Mouse (Mus musculus): Measurements from ENCODE around the gene Gimap7.

The Gimap7 gene

DNA sequence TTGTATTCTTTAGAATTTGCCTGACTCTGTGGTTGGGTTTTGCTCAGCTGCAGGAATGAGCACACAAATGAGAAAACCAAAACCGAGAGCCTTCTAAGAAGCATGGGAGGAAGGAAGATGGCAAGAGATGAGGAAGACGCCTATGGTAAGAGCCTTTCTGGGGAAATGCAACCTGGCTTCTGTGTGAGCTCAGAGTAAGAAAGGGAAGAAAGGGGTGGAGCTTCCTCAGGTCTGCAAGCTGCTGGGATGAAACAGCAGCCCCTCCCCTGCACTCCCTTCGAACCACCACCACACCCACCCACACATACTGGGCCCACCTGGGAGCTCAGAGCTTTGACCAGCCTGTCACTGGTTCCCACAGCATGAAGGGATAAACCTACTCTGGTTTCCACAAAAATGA, 22.9 kb downstream of the Gimap7 start:
- DNase-seq (ENCODE audit: low spot score in 2 of 2), result peak; percentile 55

DNA sequence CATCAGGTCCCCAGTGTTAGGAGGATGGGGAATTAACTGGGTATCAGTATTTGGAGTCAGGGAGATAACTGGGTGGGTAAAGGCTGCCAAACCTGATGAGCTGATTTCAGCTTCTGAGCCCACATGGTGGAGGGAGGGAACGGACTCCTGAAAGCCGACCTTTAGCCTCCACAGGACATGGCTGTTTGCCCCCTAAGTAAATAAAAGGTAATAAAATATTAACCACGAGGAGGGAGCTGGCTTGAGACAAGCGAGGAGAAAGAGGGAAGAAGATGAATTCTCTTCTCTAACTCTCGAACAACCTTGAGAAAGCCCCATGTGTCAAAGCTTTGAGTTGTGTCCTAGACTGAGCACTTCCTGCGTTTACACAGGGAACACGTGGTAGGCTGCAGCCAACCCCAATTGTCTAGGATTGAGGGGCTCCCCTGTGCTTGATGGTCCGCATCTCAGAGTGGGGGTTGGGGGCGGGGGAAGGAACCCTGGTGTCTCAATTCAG, 23.3 kb downstream of the Gimap7 start:
- DNase-seq (ENCODE audit: low spot score in 2 of 2), result no peak

DNA sequence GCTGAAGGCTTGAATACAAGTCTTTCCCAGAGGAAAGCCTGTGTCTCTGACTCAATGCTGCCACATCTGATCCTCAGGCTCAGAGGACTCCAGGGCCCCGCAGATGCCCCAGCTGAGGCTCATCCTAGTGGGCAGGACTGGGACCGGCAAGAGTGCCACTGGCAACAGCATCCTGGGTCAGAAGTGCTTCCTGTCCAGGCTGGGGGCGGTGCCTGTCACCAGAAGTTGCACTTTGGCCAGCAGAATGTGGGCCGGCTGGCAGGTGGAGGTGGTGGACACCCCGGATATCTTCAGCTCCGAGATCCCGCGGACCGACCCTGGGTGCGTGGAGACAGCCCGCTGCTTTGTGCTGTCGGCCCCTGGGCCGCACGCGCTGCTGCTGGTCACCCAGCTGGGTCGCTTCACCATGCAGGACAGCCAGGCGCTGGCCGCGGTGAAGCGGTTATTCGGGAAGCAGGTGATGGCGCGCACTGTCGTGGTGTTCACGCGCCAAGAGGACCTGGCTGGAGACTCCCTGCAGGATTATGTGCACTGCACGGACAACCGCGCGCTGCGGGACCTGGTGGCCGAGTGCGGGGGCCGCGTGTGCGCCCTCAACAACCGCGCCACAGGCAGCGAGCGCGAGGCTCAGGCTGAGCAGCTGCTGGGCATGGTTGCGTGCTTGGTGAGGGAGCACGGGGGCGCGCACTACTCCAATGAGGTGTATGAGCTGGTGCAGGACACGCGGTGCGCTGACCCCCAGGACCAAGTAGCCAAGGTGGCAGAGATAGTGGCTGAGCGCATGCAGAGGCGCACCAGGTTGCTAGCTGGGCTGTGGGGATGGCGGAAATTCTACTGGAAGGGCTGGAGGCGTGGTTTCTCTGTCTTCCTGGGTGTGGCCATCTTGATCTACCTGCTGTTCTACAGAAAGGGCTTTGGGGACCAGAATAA, 24.3 kb downstream of the Gimap7 start:
- DNase-seq (ENCODE audit: low spot score in 2 of 2), result peak in 1 of 2 experiments; percentile 28

DNA sequence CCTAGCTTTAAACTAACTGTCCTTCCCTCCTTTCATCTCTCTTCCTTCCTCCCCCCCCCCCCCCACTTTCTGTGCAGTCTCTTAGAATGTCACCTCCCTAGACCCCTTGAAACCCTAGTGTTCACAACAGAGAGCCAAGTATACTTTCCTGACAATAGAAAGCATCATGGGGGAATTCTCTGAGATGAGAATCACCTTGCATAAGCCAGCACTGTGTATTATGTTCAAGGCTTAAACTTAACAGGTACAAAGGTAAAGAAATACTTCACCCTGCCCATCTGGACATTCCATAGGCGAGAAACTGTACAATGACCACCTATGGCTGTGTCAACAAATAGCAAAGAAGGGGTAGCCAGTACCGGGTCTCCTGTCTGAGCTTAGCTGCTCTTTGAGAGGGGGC, 27.1 kb downstream of the Gimap7 start:
- DNase-seq (ENCODE audit: low spot score in 2 of 2), result no peak

- DNase-seq (ENCODE audit: low spot score in 2 of 2), result peak; percentile 89 to 91
Measured at GRCm38 (mm10) chr6:48745959-48746889, 27.8 kb downstream of the Gimap7 start, which contains the start of gene Gimap5. Gene Gimap5 (plus strand): TSS chr6:48746197.

DNA sequence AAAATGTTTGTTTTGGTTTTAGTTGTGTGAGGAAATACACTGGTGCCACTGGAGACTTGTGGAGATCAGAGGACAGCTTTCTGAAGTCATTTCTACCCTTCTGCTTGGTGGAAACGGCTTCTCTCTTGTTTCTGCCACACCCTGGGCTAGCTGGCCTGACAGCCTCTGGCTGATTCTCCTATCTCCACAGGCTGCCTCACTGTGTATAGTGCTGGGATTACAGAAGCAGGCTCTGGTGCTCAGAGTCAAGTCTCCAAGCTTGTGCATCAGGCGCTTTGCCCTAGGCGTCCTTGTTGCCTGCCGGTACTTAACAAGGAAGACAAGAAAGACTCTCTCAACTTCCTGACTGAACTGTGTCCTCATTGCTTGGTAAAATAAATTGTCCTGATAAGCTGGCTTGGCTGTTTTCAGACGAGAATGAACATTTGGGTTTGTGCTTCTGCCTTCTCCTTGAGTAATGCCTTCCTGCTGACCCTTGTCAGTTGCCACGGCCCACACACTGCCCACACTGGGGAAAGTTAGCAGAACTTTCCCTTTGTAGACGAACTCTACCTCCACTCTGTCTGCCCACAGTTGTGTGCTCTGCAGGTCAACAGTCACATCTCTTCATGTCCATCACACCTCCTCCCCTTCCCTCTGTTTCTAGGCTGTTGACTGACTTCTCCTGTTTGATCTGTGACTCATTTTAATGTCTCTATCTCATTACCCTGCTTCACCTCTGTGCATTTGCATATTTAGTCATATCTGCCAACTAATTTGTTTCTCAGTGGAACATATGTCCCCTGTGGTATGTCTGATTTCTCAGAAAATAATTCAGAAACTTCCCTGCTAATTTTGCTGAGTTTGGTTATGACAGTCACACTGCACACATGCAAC, 28.9 kb downstream of the Gimap7 start:
- DNase-seq (ENCODE audit: low spot score in 2 of 2), result peak; percentile 61 to 73

DNA sequence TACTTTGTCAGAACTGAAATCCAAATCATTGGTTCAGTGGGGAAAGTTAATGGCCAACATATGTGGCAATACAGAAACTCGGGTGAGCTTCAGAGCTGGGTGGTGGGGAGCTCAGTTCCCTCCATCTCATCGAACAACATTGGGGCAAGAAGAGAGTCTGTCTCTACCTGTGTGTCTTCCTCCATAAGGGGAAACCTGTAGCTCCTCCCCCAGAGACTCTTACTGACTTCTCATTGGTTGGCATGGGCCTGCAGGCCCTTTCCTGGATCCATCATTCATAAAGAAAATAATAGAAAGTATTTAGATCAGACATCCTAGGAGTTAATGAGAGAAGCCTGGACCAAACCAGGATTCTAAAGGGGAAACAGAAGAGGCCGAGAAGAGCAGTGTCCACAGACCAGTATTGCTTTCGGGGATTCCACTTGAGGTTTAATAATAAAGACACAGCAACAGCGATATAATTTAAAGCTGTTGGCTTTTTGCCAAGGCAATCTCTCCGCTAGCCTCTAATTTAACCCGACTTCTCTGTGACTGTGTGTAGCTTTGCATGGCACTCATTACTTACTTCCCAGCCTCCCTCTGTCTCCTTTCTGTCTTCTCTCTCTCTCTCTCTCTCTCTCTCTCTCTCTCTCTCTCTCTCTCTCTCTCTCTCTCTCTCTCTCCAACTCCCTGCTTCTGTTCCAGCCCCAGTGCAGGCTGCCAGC, 45.3 kb downstream of the Gimap7 start:
- no peak for DNase-seq (ENCODE audit: low spot score in 2 of 2)

DNA sequence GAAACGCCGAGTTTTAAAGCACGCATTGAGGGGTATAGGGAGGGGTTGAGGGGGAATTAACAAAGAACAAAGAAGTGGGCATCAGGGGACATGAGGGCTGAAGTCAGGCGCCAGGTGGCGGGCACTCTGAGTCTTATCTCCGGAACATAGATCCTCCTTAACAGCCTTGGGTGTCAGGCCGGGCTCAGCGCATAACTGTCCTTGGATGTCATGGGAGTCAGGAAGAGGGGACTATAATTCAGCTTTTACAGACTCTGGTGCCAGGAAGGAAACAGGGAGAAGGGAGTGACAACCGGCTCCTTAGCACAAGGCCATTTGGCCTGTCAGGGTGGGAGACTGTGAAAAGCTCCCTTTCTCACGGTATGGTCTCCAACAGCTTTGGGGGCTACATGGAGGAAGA, 46.1 kb downstream of the Gimap7 start:
- DNase-seq (ENCODE audit: low spot score in 2 of 2), result no peak

- peak; percentile 76 to 77 for DNase-seq (ENCODE audit: low spot score in 2 of 2)
Measured at GRCm38 (mm10) chr6:48768178-48768869, 49.9 kb downstream of the Gimap7 start.

GRCm38 (mm10) chr6:48768933-48769332, 50.5 kb downstream of the Gimap7 start:
- DNase-seq (ENCODE audit: low spot score in 2 of 2), result no peak

- peak; percentile 72 to 73 for DNase-seq (ENCODE audit: low spot score in 2 of 2)
Measured at GRCm38 (mm10) chr6:48770696-48771095, 52.3 kb downstream of the Gimap7 start, which contains the start of gene Gimap3. Gene Gimap3 (minus strand): TSS chr6:48770851.

- peak; percentile 71 to 74 for DNase-seq (ENCODE audit: low spot score in 2 of 2)
Measured at GRCm38 (mm10) chr6:48772030-48772429, 53.6 kb downstream of the Gimap7 start.

Measured in spleen, postnatal 36 days (tissue).